Mouse (Mus musculus) G1E (cell line): Measurements from ENCODE around the gene Fa2h. TPM values are rescaled to one million over a fixed set of nuclear protein-coding genes. Genes with fewer than 3 reads are reported as not detected.

Experiments
- ATAC-seq: 2 replicates; pipeline ENCODE4 v1.8.0; 2016; ENCODE audit warnings: mild to moderate bottlenecking; ENCODE audit not compliant: insufficient number of reproducible peaks, poor library complexity, low FRiP score, severe bottlenecking; ENCODE audit errors: extremely low read depth
- DNase-seq: peaks from one replicate; pipeline ENCODE4 v3.0.0; 2012; ENCODE audit warnings: low spot score
- H3K27me3 ChIP-seq: 2 replicates; pipeline ENCODE4 v1.6.1; 2012; ENCODE audit warnings: mild to moderate bottlenecking, low read length, inconsistent platforms; ENCODE audit not compliant: insufficient read depth
- H3K36me3 ChIP-seq: replicated peaks from 2 replicates; pipeline ENCODE3; 2012; ENCODE audit warnings: mild to moderate bottlenecking, inconsistent platforms
- H3K4me1 ChIP-seq: 2 replicates; pipeline ENCODE4 v1.6.1; 2012; ENCODE audit warnings: low read depth, low read length, inconsistent platforms, mixed read lengths; ENCODE audit not compliant: insufficient read depth
- H3K4me3 ChIP-seq: 2 replicates; pipeline ENCODE4 v1.5.1; 2012; ENCODE audit warnings: low read depth, mild to moderate bottlenecking, inconsistent platforms, low read length, moderate library complexity, mixed read lengths
- H3K9me3 ChIP-seq: replicated peaks from 2 replicates; pipeline ENCODE4 v1.6.1; 2012; ENCODE audit warnings: inconsistent platforms
- CTCF ChIP-seq: IDR thresholded peaks from 2 replicates; pipeline ENCODE4 v1.5.1; 2012; ENCODE audit warnings: low read depth, low read length, inconsistent platforms, mixed read lengths
- GATA1 ChIP-seq: IDR thresholded peaks from 2 replicates; pipeline ENCODE4 v1.6.1; 2012; ENCODE audit warnings: borderline replicate concordance, low read length, inconsistent platforms, mixed read lengths
- GATA2 ChIP-seq: IDR thresholded peaks from 2 replicates; pipeline ENCODE4 v1.6.1; 2012; ENCODE audit warnings: low read depth, low read length, inconsistent platforms, borderline replicate concordance
- POLR2AphosphoS5 ChIP-seq: IDR thresholded peaks from 2 replicates; pipeline ENCODE4 v1.6.1; 2012; ENCODE audit warnings: low read depth, low read length, inconsistent platforms; ENCODE audit not compliant: insufficient replicate concordance
- TAL1 ChIP-seq: conservative IDR thresholded peaks from 2 replicates; pipeline ENCODE4 v1.6.1; 2012; ENCODE audit warnings: low read depth, low read length, inconsistent platforms, mixed read lengths
- polyA plus RNA-seq: library from polyadenylated mRNA; stranded (reverse); fragments of >175 nt; gene quantifications from 2 replicates; pipeline ENCODE4 v1.2.3, GENCODE M21; 2012
- total RNA-seq, 2 experiments: library from RNA; stranded (forward) in 1 of 2; stranded (reverse) in 1 of 2; fragments of 200-1000 nt in 1 of 2; fragments of >200 nt in 1 of 2; fragmentation: Nextera tagmentation in 1 of 2; gene quantifications; 2 replicates each; pipeline ENCODE4 v1.2.3; 2014 to 2017

Fa2h gene
- total and polyA plus RNA-seq, 3 experiments, result 0.11 TPM; not detected in 2

- Histone ChIP-seq H3K4me1 (peaks cover 7% of the 10 kb centered on the region), H3K9me3 (no peaks in the 10 kb centered on the region), H3K36me3 (no peaks in the 10 kb centered on the region), H3K4me3 (no peak overlapping the region), H3K27me3 (peaks cover 42% of the 10 kb centered on the region)
- DNase-seq (peak; percentile 58), ATAC-seq (no peak)
- TF ChIP-seq GATA1, result no peak
- peak; percentile 77 for TF ChIP-seq CTCF
- TF ChIP-seq TAL1, result no peak
Observed at GRCm38 (mm10) chr8:111343225-111343624, 50.4 kb downstream of the Fa2h start.

GRCm38 (mm10) chr8:111340186-111340585 lies 53.4 kb downstream of the Fa2h start:
- Histone ChIP-seq H3K4me1 (peaks cover 17% of the 10 kb centered on the region), H3K36me3 (no peaks in the 10 kb centered on the region), H3K4me3 (no peak overlapping the region), H3K9me3 (no peaks in the 10 kb centered on the region), H3K27me3 (peaks cover 33% of the 10 kb centered on the region)
- DNase-seq (no peak), ATAC-seq (no peak)
- TF ChIP-seq TAL1, result no peak
- TF ChIP-seq POLR2AphosphoS5, result no peak
- TF ChIP-seq GATA2, result no peak
- TF ChIP-seq GATA1, result no peak
- no peak for TF ChIP-seq CTCF

GRCm38 (mm10) chr8:111338370-111339208 lies 55.0 kb downstream of the Fa2h start:
- peaks cover 17% of the 10 kb centered on the region for H3K4me1 ChIP-seq
- no peaks in the 10 kb centered on the region for H3K36me3 ChIP-seq
- ATAC-seq (no peak), DNase-seq (no peak)
- TF ChIP-seq GATA1 (no peak), TAL1 (no peak), GATA2 (no peak), CTCF (no peak), POLR2AphosphoS5 (no peak)
- H3K27me3 ChIP-seq, result peaks cover 37% of the 10 kb centered on the region
- no peak overlapping the region for H3K4me3 ChIP-seq
- no peaks in the 10 kb centered on the region for H3K9me3 ChIP-seq

GRCm38 (mm10) chr8:111337890-111338347 lies 55.7 kb downstream of the Fa2h start, which contains the start of gene Mlkl:
TSS of gene Mlkl (minus strand) at chr8:111338177.
- ATAC-seq, result no peak
- no peak for TF ChIP-seq POLR2AphosphoS5
- TF ChIP-seq TAL1, result no peak
- no peak for TF ChIP-seq CTCF
- TF ChIP-seq GATA1, result no peak
- TF ChIP-seq GATA2, result no peak

GRCm38 (mm10) chr8:111337311-111337889 lies 56.2 kb downstream of the Fa2h start:
- DNase-seq (no peak), ATAC-seq (no peak)
- Histone ChIP-seq H3K27me3 (peaks cover 41% of the 10 kb centered on the region), H3K36me3 (no peaks in the 10 kb centered on the region), H3K4me1 (peaks cover 13% of the 10 kb centered on the region), H3K9me3 (no peaks in the 10 kb centered on the region), H3K4me3 (peak overlapping the region; percentile 14; the same call in 1 of the 2 replicates)
- TF ChIP-seq CTCF, result no peak
- no peak for TF ChIP-seq GATA1
- no peak for TF ChIP-seq TAL1
- no peak for TF ChIP-seq POLR2AphosphoS5
- TF ChIP-seq GATA2, result no peak

More at GRCm38 (mm10) chr8:111337890-111338347, 55.7 kb downstream of the Fa2h start, which contains the start of gene Mlkl:
- H3K27me3 ChIP-seq, result peaks cover 40% of the 10 kb centered on the region
- no peaks in the 10 kb centered on the region for H3K36me3 ChIP-seq
- no peak for DNase-seq
- no peaks in the 10 kb centered on the region for H3K9me3 ChIP-seq
- H3K4me1 ChIP-seq, result peaks cover 13% of the 10 kb centered on the region
- H3K4me3 ChIP-seq, result peak within 1 kb of the TSS; percentile 14; the same call in 1 of the 2 replicates

GRCm38 (mm10) chr8:111336692-111337091 lies 56.9 kb downstream of the Fa2h start:
- DNase-seq (no peak), ATAC-seq (no peak)
- Histone ChIP-seq H3K4me1 (peaks cover 13% of the 10 kb centered on the region), H3K36me3 (no peaks in the 10 kb centered on the region), H3K27me3 (peaks cover 40% of the 10 kb centered on the region), H3K9me3 (no peaks in the 10 kb centered on the region), H3K4me3 (no peak overlapping the region)
- no peak for TF ChIP-seq GATA2
- no peak for TF ChIP-seq POLR2AphosphoS5
- TF ChIP-seq TAL1, result no peak
- TF ChIP-seq GATA1, result no peak
- no peak for TF ChIP-seq CTCF
